Mouse (Mus musculus): ENCODE results near the gene Agpat3. TPM values are rescaled to one million over a fixed set of nuclear protein-coding genes. Genes with fewer than 3 reads are reported as not detected.

The Agpat3 gene
- 48.7 and 52.7 TPM in 2 replicates for polyA plus RNA-seq (2016; fragmentation: Nextera tagmentation; extraction: Ambion mirVana)

DNA sequence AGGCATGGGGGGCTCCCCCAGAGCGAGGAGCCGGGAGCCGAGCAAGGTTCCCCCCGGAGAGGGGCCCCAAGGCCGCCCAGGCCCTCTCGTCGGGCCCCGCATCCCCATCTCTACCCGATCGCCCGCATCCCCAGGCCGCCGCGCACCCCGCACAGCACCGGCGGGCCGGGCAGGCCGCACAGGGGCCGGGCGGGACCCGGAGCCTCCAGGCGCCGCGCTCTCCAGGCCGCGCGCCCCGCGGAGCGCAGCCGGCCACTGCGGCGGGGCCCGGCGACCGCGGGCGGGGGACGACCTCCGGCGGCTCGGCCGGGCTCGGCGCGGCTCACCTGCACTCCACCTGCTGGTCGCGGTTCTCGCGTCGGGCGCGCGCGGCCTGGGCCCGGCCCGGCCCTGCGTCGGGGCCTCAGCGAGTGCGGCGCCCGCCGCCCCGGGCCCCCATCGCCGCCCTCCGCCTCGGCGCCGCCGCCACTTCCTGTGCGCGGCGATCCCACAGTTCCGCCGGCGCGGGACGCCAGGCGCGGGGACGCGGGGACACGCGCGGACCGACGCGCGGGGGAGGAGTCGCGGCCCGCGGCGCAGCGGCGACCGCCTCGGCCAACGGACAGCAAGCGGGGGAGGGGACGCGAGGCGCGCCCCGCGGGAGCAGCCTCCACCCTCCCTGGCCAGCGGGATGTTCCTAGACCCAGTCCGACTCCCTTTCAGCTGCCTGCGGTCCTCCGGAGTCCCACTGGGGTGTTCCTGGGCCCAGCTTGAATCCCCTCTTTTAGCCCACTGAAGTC, at the start of gene Agpat3:
TSS of gene Agpat3 (minus strand) at position 603 of the 779 bp plus-strand sequence.
- H3K9ac ChIP-seq (replicated peaks): peak within 1 kb of the TSS; percentile 94
- no peaks in the 10 kb centered on the region; the same call in 1 of the 2 replicates for H3K9me3 ChIP-seq
- peak; percentile 62; the same call in 1 of the 2 replicates for ATAC-seq (ENCODE audit: insufficient number of reproducible peaks, insufficient read depth, low FRiP score, low TSS enrichment, low read depth)
- peaks cover 5% of the 10 kb centered on the region; the same call in 1 of the 2 replicates for H3K36me3 ChIP-seq
- 0 out of 2 replicates have a peak, but pooled peaks cover 2% of the 10 kb centered on the region for H3K27me3 ChIP-seq
- peaks cover 27% of the 10 kb centered on the region for H3K4me1 ChIP-seq (replicated peaks)
- peak within 1 kb of the TSS; percentile 69 for H3K27ac ChIP-seq
- H3K4me2 ChIP-seq: peak within 1 kb of the TSS; percentile 88
- H3K4me3 ChIP-seq (replicated peaks): peak within 1 kb of the TSS; percentile 83
- under 1% methylated on average over 84 of the region's 113 CpGs for WGBS

DNA sequence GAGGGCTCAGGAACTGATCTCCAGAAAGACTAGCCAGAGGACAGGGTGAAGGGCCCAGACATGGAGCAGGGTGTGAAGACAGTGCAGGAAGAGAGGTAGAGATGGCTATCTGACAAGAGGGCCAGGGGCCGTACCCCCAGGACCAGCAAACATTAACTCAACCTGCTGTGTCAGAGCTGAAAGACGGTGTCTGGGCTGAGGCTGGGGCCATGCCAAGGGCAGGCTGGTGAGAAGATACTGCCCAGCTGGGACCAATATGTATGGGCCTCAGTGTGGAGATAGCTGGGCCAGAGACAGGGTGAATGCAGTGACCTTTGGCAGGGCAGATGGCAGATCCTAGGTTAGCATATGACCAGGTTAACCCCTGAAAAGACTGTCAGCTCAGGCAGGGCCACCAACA, 48.8 kb upstream of the Agpat3 start:
- H3K4me2 ChIP-seq: no peak overlapping the region
- WGBS: 92% methylated on average over 2 of the region's 2 CpGs

DNA sequence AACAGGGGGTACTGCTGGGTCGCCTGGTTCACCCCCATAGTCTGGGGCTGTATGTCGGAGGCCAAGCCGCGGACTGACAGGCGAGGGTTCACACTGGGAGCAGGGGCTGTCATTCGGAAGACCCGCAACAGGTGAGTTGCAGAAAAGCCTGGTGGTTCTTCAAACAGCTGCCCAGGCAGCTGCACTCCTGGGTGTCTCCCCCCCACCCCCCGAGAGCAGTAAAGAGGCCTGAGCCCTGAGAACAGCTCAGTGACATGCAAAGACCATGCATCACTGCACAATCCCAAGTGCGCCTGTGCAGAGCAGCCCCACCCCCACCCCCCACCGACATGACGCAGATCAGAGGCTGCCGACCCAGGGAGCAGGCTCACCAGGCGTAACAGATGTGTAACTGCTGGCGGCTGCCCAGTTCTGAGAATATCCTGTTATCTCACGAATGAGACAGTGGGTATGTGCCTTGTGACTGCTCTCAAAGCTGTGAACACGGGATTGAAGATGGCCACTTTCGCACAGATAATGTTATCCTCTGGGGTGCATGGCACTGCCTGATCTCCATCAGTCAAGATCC, 46.9 kb upstream of the Agpat3 start:
- no peak overlapping the region for H3K27ac ChIP-seq
- 52% methylated on average over 17 of the region's 17 CpGs for WGBS

More for the DNA sequence above, 48.8 kb upstream of the Agpat3 start:
- Histone ChIP-seq H3K27me3 (no peaks in the 10 kb centered on the region), H3K4me1 (replicated peaks) (peaks cover 4% of the 10 kb centered on the region; the same call in 1 of the 2 replicates), H3K27ac (no peak overlapping the region), H3K4me3 (replicated peaks) (no peak overlapping the region), H3K9me3 (no peaks in the 10 kb centered on the region), H3K36me3 (peaks cover 76% of the 10 kb centered on the region), H3K9ac (replicated peaks) (no peak overlapping the region)
- no peak for ATAC-seq (ENCODE audit: insufficient number of reproducible peaks, insufficient read depth, low FRiP score, low TSS enrichment, low read depth)

GRCm38 (mm10) chr10:78396625-78396885, 44.3 kb upstream of the Agpat3 start:
- Histone ChIP-seq H3K9me3 (no peaks in the 10 kb centered on the region), H3K27me3 (peaks cover 14% of the 10 kb centered on the region), H3K4me1 (replicated peaks) (peaks cover 14% of the 10 kb centered on the region), H3K27ac (no peak overlapping the region), H3K4me2 (peak overlapping the region; percentile 42), H3K4me3 (replicated peaks) (no peak overlapping the region), H3K9ac (replicated peaks) (no peak overlapping the region), H3K36me3 (peaks cover 32% of the 10 kb centered on the region)
- no peak for ATAC-seq (ENCODE audit: insufficient number of reproducible peaks, insufficient read depth, low FRiP score, low TSS enrichment, low read depth)
- WGBS: 60% methylated on average over 4 of the region's 4 CpGs

More for the DNA sequence above, 46.9 kb upstream of the Agpat3 start:
- Histone ChIP-seq H3K36me3 (peaks cover 58% of the 10 kb centered on the region), H3K4me1 (replicated peaks) (peaks cover 11% of the 10 kb centered on the region), H3K9ac (replicated peaks) (no peak overlapping the region; the same call in 1 of the 2 replicates), H3K4me2 (no peak overlapping the region), H3K27me3 (no peaks in the 10 kb centered on the region), H3K4me3 (replicated peaks) (no peak overlapping the region), H3K9me3 (no peaks in the 10 kb centered on the region)
- 0 out of 2 replicates have a peak, but pooled peaks have one; percentile 40 for ATAC-seq (ENCODE audit: insufficient number of reproducible peaks, insufficient read depth, low FRiP score, low TSS enrichment, low read depth)

GRCm38 (mm10) chr10:78395819-78396624, 43.7 kb upstream of the Agpat3 start:
- peak overlapping the region; percentile 24 for H3K27ac ChIP-seq

DNA sequence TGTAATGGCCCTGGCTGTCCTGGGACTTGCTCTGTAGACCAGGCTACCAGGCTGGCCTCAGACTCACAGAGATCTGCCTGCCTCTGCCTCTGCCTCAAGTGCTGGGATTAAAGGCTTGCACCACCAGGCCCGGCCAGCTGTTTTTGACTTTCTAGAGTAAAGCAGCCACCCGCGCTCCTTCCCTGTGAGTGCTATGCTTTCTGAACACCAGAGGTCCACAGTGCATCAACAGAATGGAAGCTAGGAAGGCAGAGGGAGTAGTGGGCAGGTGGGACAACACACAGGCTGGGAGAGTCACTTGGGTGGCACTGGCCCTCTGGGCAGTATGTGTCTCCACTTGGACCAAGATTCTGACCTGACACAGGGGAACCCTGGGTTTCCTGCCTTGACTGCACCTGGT, 43.1 kb upstream of the Agpat3 start:
- 84% methylated on average over 3 of the region's 3 CpGs for WGBS
- H3K27ac ChIP-seq: peak overlapping the region; percentile 24; the same call in 1 of the 2 replicates
- H3K9ac ChIP-seq (replicated peaks): no peak overlapping the region
- no peak for ATAC-seq (ENCODE audit: insufficient number of reproducible peaks, insufficient read depth, low FRiP score, low TSS enrichment, low read depth)
- peaks cover 21% of the 10 kb centered on the region for H3K36me3 ChIP-seq
- peaks cover 17% of the 10 kb centered on the region for H3K4me1 ChIP-seq (replicated peaks)
- H3K4me3 ChIP-seq (replicated peaks): no peak overlapping the region
- H3K4me2 ChIP-seq: peak overlapping the region; percentile 42; the same call in 1 of the 2 replicates
- H3K9me3 ChIP-seq: no peaks in the 10 kb centered on the region
- peaks cover 26% of the 10 kb centered on the region for H3K27me3 ChIP-seq

More at GRCm38 (mm10) chr10:78395819-78396624, 43.7 kb upstream of the Agpat3 start:
- H3K27me3 ChIP-seq: peaks cover 19% of the 10 kb centered on the region
- peaks cover 14% of the 10 kb centered on the region for H3K4me1 ChIP-seq (replicated peaks)
- H3K9me3 ChIP-seq: no peaks in the 10 kb centered on the region
- H3K9ac ChIP-seq (replicated peaks): no peak overlapping the region
- H3K4me3 ChIP-seq (replicated peaks): no peak overlapping the region
- WGBS: 5% methylated on average over 17 of the region's 17 CpGs
- peak overlapping the region; percentile 42 for H3K4me2 ChIP-seq
- peak; percentile 64 for ATAC-seq (ENCODE audit: insufficient number of reproducible peaks, insufficient read depth, low FRiP score, low TSS enrichment, low read depth)
- H3K36me3 ChIP-seq: peaks cover 27% of the 10 kb centered on the region

GRCm38 (mm10) chr10:78392072-78392471, 39.8 kb upstream of the Agpat3 start:
- H3K4me1 ChIP-seq (replicated peaks): peaks cover 13% of the 10 kb centered on the region
- no peak for ATAC-seq (ENCODE audit: insufficient number of reproducible peaks, insufficient read depth, low FRiP score, low TSS enrichment, low read depth)
- H3K9ac ChIP-seq (replicated peaks): no peak overlapping the region
- peak overlapping the region; percentile 11; the same call in 1 of the 2 replicates for H3K4me3 ChIP-seq (replicated peaks)
- no peaks in the 10 kb centered on the region for H3K9me3 ChIP-seq
- peak overlapping the region; percentile 5; the same call in 1 of the 2 replicates for H3K4me2 ChIP-seq
- peaks cover 42% of the 10 kb centered on the region for H3K27me3 ChIP-seq
- no peaks in the 10 kb centered on the region for H3K36me3 ChIP-seq
- 4% methylated on average over 18 of the region's 18 CpGs for WGBS
- H3K27ac ChIP-seq: no peak overlapping the region

GRCm38 (mm10) chr10:78390982-78391470, 38.7 kb upstream of the Agpat3 start:
- H3K4me1 ChIP-seq (replicated peaks): peaks cover 12% of the 10 kb centered on the region
- no peaks in the 10 kb centered on the region for H3K9me3 ChIP-seq
- H3K27ac ChIP-seq: no peak overlapping the region
- no peak overlapping the region for H3K4me2 ChIP-seq
- no peak overlapping the region for H3K4me3 ChIP-seq (replicated peaks)
- WGBS: 15% methylated on average over 4 of the region's 4 CpGs
- no peaks in the 10 kb centered on the region for H3K36me3 ChIP-seq
- ATAC-seq (ENCODE audit: insufficient number of reproducible peaks, insufficient read depth, low FRiP score, low TSS enrichment, low read depth): no peak
- peaks cover 42% of the 10 kb centered on the region for H3K27me3 ChIP-seq
- H3K9ac ChIP-seq (replicated peaks): no peak overlapping the region

- peak overlapping the region; percentile 34; the same call in 1 of the 2 replicates for H3K9ac ChIP-seq (replicated peaks)
- peaks cover 6% of the 10 kb centered on the region; the same call in 1 of the 2 replicates for H3K4me1 ChIP-seq (replicated peaks)
- 54% methylated on average over 20 of the region's 20 CpGs for WGBS
- H3K4me2 ChIP-seq: no peak overlapping the region
- ATAC-seq (ENCODE audit: insufficient number of reproducible peaks, insufficient read depth, low FRiP score, low TSS enrichment, low read depth): no peak
- H3K4me3 ChIP-seq (replicated peaks): no peak overlapping the region
- H3K9me3 ChIP-seq: no peaks in the 10 kb centered on the region
- H3K27ac ChIP-seq: no peak overlapping the region
- H3K27me3 ChIP-seq: peaks cover 42% of the 10 kb centered on the region
- no peaks in the 10 kb centered on the region for H3K36me3 ChIP-seq
Measured at GRCm38 (mm10) chr10:78388216-78388980, 36.1 kb upstream of the Agpat3 start.

GRCm38 (mm10) chr10:78385520-78385919, 33.2 kb upstream of the Agpat3 start:
- no peak for ATAC-seq (ENCODE audit: insufficient number of reproducible peaks, insufficient read depth, low FRiP score, low TSS enrichment, low read depth)

More at GRCm38 (mm10) chr10:78385520-78385919, 33.2 kb upstream of the Agpat3 start:
- H3K9me3 ChIP-seq: no peaks in the 10 kb centered on the region
- no peak overlapping the region for H3K9ac ChIP-seq (replicated peaks)
- H3K27me3 ChIP-seq: peaks cover 18% of the 10 kb centered on the region
- 63% methylated on average over 5 of the region's 5 CpGs for WGBS
- peaks cover 1% of the 10 kb centered on the region; the same call in 1 of the 2 replicates for H3K4me1 ChIP-seq (replicated peaks)
- H3K36me3 ChIP-seq: no peaks in the 10 kb centered on the region
- no peak overlapping the region for H3K4me2 ChIP-seq
- no peak overlapping the region for H3K4me3 ChIP-seq (replicated peaks)
- H3K27ac ChIP-seq: no peak overlapping the region

All from limb, embryonic 12.5 days (tissue).